Mouse (Mus musculus): Measurements from ENCODE around the gene Skida1.

DNA sequence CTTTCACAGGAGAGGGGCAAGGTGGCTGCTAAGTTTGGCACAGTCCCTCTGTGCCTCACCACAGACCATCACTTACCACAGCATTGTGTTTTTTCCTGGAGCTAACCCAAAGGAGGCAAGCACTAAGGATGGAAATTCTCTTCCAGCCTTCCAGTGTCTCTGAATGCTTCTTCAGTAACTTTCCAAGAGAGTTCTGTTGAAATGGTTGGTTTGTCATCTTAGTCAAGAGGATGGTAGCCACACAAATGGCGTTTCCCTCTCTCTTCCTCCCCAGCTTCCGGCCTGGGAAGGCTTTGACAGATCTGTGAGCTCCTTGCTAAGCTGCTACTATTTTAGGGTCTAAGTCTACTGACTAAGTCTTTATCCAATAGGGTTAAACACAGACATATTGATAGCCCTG lies 11.4 kb downstream of the Skida1 start, which contains the start of gene A930004D18Rik:
- TF ChIP-seq POLR2A (IDR thresholded peaks at IDR 0.05; ENCODE audit: insufficient read depth, low read depth, low read length) (no peak), CTCF (IDR thresholded peaks at IDR 0.05) (no peak), EP300 (IDR thresholded peaks at IDR 0.05; ENCODE audit: insufficient read depth, low read depth, low read length) (no peak)

Measured in heart, adult 2 months (tissue).